Mouse (Mus musculus): ENCODE measurements at regions not wholly inside any gene's neighbourhood (a gene's known extent, or its start where the extent isn't known, plus 50 kb on each side); places are given as distances from the start of the nearest gene placed in this dataset.
"Not testable (repeated sequence)": the region's sequence is repeated elsewhere in the genome, so short reads cannot be mapped to it uniquely, and the experiment has no call there.

DNA sequence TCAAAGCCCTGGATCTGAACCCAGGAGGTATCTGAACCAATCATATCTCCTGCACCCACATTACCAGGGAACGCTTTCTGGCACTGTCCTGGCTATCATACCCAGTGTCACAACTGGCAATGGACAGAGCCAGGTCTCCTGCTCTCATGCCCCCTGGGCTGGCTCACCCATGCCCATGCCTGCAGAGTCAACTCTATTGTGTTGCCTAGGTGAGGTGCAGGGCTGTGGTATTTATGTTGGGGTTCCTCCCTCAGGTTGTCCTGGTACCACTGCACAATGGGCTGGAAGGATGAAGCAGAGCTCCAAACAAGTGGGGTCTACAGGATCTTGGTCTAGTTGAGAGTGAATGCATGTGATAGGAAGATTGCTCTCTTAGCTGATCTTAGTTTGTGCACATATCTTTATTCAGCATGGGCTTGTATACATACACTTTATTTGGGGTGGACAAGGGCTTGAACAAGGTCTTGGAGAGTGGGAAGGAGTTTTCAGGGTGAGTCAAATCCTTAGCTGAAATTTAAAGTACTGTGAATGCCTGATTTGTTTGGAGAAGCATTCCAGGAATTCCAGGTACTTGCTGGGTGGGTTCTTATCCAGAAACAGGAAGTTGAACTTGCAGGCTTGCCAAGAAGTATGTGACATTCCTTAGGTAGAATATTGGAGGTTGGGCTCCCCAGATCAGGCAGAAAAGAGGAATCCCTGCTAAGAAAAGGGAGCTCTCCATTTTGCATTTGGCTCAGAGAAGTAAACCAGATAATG lies 123.2 kb downstream of the Ube2dnl2 start:
- peak; percentile 14 for DNase-seq (ENCODE audit: low read depth, low spot score)

- DNase-seq (ENCODE audit: low read depth, low spot score) = no peak
Measured at GRCm38 (mm10) chrX:115031506-115031905, 124.1 kb downstream of the Ube2dnl2 start.

- no peak for DNase-seq (ENCODE audit: low read depth, low spot score)
Measured at GRCm38 (mm10) chrX:115038997-115039396, 131.6 kb downstream of the Ube2dnl2 start.

DNA sequence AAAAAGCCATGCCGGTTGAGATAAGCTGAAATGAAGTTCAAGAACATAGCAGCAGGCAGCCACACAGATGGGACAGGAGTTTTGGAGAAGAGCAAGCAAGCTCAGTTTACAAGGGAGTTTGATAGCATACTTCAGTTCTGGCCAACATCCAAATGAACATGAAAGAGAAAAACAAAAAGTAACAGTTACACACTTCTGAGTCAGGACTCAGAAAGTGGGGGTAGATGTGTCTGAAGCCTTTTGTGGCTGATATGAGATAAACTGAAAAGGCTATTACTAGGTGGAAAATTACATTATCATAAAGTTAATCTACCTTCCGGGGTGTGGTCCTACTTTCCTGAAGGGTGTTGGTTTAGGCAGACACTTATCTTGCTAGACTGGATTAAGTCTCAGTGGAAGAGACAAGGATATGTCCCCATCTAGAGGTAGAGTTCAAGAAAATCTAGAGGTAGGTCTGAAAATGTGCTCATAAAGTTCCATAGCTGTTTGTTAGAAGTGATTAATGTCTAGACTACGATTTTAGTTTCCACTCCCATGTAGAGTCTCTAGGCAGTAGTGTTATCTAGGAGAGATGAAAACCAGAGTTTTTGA lies 155.3 kb downstream of the Ube2dnl2 start:
- peak; percentile 9 for DNase-seq (ENCODE audit: low read depth, low spot score)

GRCm38 (mm10) chrX:115069339-115069738 lies 162.0 kb downstream of the Ube2dnl2 start:
- peak; percentile 41 for DNase-seq (ENCODE audit: low read depth, low spot score)

- not testable (repeated sequence) for DNase-seq (ENCODE audit: low read depth, low spot score)
Measured at GRCm38 (mm10) chrX:115092021-115092420, 184.6 kb downstream of the Ube2dnl2 start.

DNA sequence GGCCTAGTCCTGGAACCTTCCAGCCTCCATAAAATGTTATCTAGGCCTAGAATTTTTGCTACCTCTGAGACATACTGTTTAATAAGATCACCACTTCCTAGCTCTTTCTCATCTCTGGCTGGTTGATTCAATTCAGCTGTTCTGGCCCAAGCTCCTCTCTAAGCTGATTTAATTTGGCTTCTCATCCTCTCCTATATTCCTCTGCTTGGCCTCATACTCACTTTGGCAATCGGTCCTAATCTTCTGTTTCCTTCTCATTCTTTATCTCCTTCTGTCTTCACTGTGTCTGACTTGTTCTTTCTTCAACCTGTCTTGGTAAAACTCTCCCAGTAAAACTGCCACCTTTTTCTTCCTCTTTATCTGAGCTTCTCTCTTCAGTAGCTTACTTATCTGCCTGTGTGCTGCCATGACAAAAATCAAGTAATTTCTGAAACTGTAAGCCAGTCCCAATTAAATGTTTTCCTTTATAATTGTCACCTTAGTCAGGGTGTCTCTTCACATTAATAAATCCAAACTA lies 185.7 kb downstream of the Ube2dnl2 start:
- DNase-seq (ENCODE audit: low read depth, low spot score) = no peak
